Mouse (Mus musculus) neural tube, embryonic 15.5 days (tissue): ENCODE results near the gene Nos1ap. TPM values are rescaled to one million over a fixed set of nuclear protein-coding genes. Genes with fewer than 3 reads are reported as not detected.

Experiments used
- polyA plus RNA-seq: library from polyadenylated mRNA; unstranded; fragments of >200 nt; fragmentation: Nextera tagmentation; extraction: Ambion mirVana; gene quantifications from 2 replicates; pipeline ENCODE4 v1.2.1, GENCODE M21; 2015

Gene Nos1ap
- polyA plus RNA-seq, 1 experiment from 2014 or later: 18.9 TPM

Other genes starting within 250 kb of the Nos1ap start
- 7.0 and 8.0 TPM in 2 replicates for gene Olfml2b, start 54.7 kb upstream of the Nos1ap start, polyA plus RNA-seq